Mouse (Mus musculus) brain, embryonic 14.5 days (tissue): Measurements from ENCODE around the gene Plin2. TPM values are rescaled to one million over a fixed set of nuclear protein-coding genes. Genes with fewer than 3 reads are reported as not detected.

ENCODE experiments used
- DNase-seq: peaks from one replicate; pipeline ENCODE4 v3.0.0-alpha.2; 2011; ENCODE audit warnings: low read depth
- CTCF ChIP-seq: fragments of 200-500 bp; IDR thresholded peaks from 2 replicates; pipeline ENCODE4 v1.5.1; 2012; ENCODE audit warnings: inconsistent platforms, mild to moderate bottlenecking, moderate library complexity, borderline replicate concordance; ENCODE audit not compliant: insufficient read depth, insufficient read length; ENCODE audit errors: extremely low read depth
- POLR2A ChIP-seq: fragments of 200-500 bp; IDR thresholded peaks from 2 replicates; pipeline ENCODE4 v1.6.1; 2012; ENCODE audit warnings: mild to moderate bottlenecking, inconsistent platforms, borderline replicate concordance; ENCODE audit not compliant: poor library complexity, insufficient read depth, insufficient read length, severe bottlenecking; ENCODE audit errors: extremely low read depth
- polyA plus RNA-seq: library from polyadenylated mRNA; depleted of rRNA; stranded (reverse); fragments of >200 nt; gene quantifications from 2 replicates; pipeline ENCODE4 v1.2.3, GENCODE M21; 2012

Gene Plin2
- polyA plus RNA-seq, 1 experiment, result 43.6 TPM

- DNase-seq, result no peak
- no peak for TF ChIP-seq CTCF
- TF ChIP-seq POLR2A, result no peak
Observed at GRCm38 (mm10) chr4:86692931-86693330, 23.1 kb upstream of the Plin2 start.

DNA sequence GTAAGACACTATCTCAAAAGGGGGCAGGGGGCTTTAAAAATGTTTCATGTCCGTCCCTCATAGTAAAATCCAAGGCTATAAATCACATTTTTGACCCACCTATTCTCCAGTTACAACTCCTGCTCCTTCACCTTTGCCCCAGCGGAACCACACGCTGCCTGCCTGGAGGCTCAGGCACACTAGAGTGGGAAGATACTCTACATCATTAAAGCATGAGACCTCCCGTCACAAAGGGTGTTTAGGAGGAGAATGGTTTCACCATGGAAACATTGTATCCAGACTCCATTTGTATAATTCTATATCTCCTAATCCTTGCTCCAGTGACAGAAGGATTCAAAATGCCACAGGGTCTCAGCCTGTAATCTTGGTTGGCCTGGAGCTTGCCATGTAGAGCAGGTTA lies 21.4 kb upstream of the Plin2 start:
- TF ChIP-seq CTCF (no peak), POLR2A (no peak)
- no peak for DNase-seq

- TF ChIP-seq POLR2A (no peak), CTCF (no peak)
- no peak for DNase-seq
Observed at GRCm38 (mm10) chr4:86690768-86691167, 20.9 kb upstream of the Plin2 start.

DNA sequence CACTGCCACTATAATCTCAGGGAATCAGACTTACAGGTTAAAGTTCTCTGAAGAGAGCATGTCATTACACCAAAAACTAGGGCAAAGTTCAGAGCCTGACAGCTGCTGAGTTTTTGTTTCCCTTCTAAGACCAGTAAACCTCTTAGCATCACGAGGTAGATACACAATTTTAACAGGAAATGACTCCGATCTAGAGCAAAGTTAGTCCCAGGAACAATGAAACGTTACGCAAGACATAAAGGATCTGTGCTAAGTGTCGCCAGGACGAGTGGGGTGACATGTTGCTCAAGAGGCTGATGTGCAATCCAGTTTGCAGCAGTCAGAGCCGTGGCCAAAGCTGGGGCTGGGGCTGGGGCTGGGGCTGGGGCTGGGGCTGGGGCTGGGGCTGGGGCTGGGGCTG lies 20.3 kb upstream of the Plin2 start:
- no peak for DNase-seq
- TF ChIP-seq CTCF, result no peak
- no peak for TF ChIP-seq POLR2A

DNA sequence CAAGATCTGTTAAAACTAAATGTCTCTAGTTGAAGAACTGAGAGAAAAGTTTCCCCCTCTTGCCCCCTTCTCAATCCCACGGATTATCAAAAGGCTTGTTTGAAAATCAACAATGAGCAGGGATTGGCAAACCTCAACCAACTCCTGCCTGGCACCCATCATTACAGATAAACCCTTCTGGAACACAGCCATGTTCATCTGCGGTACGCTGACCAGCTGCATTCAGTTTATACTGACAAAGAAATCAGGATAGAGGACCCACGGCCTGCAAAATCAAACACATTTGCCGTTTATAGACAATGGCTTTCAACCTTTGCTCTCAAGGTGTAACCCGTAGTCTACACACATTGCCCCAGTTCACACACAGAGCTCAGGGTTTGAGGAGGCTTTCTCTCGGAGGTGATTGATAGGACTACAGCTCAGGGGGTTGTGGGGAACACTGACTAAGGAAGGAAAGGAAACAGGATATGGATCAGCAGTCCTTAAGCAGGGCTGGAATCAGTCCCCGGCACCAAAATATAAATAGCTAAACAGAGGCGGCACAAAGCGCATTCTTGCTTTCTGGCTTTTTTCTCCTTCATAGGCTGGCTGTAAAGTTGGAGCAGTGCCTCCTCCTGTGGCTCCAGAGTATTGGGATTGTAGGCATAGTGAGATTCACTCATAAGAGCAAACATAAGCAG lies 19.3 kb upstream of the Plin2 start:
- DNase-seq, result no peak
- TF ChIP-seq CTCF, result no peak
- TF ChIP-seq POLR2A, result no peak

DNA sequence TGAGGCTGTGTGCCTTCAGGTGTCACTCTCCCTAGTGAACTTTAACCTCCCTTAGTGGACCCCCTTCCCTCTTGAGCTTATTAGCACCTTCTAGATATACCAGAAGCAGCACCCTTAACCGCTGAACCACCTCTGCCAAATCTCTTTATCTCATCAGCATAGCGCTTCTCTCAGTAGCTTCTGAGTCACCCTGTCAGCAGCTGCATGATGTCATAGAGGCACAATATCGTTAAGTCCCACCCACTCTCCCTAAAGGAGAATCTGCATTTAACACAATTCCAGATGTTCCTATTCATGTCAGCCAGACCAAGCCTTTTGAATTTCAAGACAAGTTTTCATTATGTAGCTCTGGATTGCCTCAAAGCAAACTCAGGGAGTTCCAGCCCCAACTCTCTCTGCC lies 16.7 kb upstream of the Plin2 start:
- TF ChIP-seq POLR2A, result no peak
- no peak for TF ChIP-seq CTCF

DNA sequence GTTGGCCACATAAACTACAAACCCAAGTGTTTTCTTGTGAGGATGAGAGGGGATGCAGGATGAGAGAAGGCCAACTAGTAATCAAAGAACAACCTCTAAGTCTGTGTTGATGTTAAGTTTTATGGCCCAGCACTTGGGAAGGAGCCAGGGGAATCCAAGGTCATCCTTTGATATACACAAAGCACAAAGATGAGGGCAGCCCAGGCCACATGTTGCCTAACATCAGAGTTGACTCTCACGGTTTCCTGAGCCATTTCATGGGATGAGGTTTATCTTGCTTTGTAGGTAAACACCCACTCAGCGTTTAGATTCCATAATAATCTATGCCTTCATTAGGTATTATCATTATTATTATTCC lies 16.1 kb upstream of the Plin2 start:
- TF ChIP-seq CTCF (no peak), POLR2A (no peak)

More for the DNA sequence above, 16.7 kb upstream of the Plin2 start:
- DNase-seq, result no peak

GRCm38 (mm10) chr4:86685231-86686008 lies 15.6 kb upstream of the Plin2 start:
- DNase-seq, result no peak

More for the DNA sequence above, 16.1 kb upstream of the Plin2 start:
- DNase-seq, result no peak

GRCm38 (mm10) chr4:86684806-86685205 lies 14.9 kb upstream of the Plin2 start:
- TF ChIP-seq POLR2A (no peak), CTCF (no peak)
- no peak for DNase-seq

More at GRCm38 (mm10) chr4:86685231-86686008, 15.6 kb upstream of the Plin2 start:
- TF ChIP-seq CTCF (no peak), POLR2A (no peak)

- TF ChIP-seq POLR2A (no peak), CTCF (no peak)
- DNase-seq, result no peak
Observed at GRCm38 (mm10) chr4:86683746-86684145, 13.9 kb upstream of the Plin2 start.

DNA sequence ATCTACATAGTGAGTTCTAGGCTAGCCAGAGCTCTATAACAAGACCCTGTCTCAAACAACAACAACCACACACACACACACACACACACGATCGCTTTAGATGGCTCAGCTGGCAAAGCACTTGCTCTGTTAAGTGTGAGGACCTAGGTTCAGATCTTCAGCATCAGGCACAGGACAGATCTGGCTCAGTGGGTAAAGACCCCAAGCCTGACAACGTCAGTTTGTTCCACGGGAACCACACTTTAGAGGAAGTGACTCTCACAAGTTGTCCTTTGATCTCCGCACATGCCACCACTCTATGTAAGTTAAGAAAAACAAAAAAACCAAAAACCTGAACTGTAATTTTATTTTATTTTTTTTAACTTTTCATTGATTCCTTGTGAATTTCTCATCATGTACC lies 13.4 kb upstream of the Plin2 start:
- TF ChIP-seq POLR2A (no peak), CTCF (no peak)

DNA sequence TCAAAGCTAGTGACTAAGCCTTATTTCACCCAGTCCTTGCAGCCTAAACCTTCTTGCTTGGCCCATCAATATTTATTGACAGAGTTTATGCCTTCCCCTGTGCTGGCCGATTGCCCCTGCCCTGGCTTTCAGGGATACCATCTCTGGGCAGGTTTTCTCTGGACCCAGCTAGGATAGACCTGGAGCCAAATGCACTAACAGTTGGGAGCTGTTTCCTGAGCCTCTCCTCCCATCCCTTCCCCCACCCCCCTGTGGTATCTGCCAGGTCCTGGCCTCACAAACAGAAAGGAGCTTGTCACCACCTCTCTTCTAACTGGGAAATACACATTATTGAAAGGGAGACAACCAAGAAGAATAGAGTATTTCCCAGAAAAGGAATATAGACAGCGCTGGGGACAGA lies 12.0 kb upstream of the Plin2 start:
- no peak for TF ChIP-seq POLR2A
- no peak for TF ChIP-seq CTCF
- no peak for DNase-seq

More for the DNA sequence above, 13.4 kb upstream of the Plin2 start:
- no peak for DNase-seq
